Mouse (Mus musculus): Measurements from ENCODE around the gene Zfp958. TPM values are rescaled to one million over a fixed set of nuclear protein-coding genes. Genes with fewer than 3 reads are reported as not detected.

The Zfp958 gene
- total and polyA plus RNA-seq, 3 experiments = 5.6 to 206 (median 10.7) TPM

GRCm38 (mm10) chr8:4676586-4676985 lies 63.6 kb downstream of the Zfp958 start:
- H3K4me3 ChIP-seq (ENCODE audit: control insufficient read depth in 1 of 2, insufficient read depth in 1 of 2, low read depth in 2 of 2, low read length in 2 of 2) = peak overlapping the region; percentile 25 to 36; a peak in 3 of 4 replicates
- peak; percentile 56 for DNase-seq (ENCODE audit: low read depth, low spot score)
- H3K9me3 ChIP-seq (replicated peaks; ENCODE audit: insufficient read depth, low read length) = no peaks in the 10 kb centered on the region
- no peaks in the 10 kb centered on the region; the same call in 1 of the 2 replicates for H3K79me2 ChIP-seq (ENCODE audit: control insufficient read depth, insufficient read depth, low read length, poor library complexity)
- H3K9ac ChIP-seq (ENCODE audit: control insufficient read depth, low read depth, low read length, poor library complexity, severe bottlenecking) = peak overlapping the region; percentile 55
- no peaks in the 10 kb centered on the region for H3K27me3 ChIP-seq (ENCODE audit: control insufficient read depth in 1 of 2, insufficient read depth in 2 of 2, low read length in 2 of 2)
- H3K36me3 ChIP-seq (ENCODE audit: control insufficient read depth in 1 of 2, insufficient read depth in 2 of 2, low read length in 2 of 2) = peaks cover 0 to 7% of the 10 kb centered on the region in 2 experiments; a peak in 2 of 4 replicates
- H3K4me1 ChIP-seq (ENCODE audit: control insufficient read depth in 1 of 2, insufficient read depth in 2 of 2, low read length in 2 of 2) = peaks cover 0 to 6% of the 10 kb centered on the region in 2 experiments; a peak in 1 of 4 replicates
- TF ChIP-seq CHD2 (IDR thresholded peaks at IDR 0.05; ENCODE audit: low read length) (no peak), SIN3A (IDR thresholded peaks at IDR 0.05; ENCODE audit: low read length) (no peak), TCF12 (IDR thresholded peaks at IDR 0.05; ENCODE audit: low read depth, low read length) (0 out of 2 replicates have a peak, but pooled peaks have one; percentile 11), ETS1 (IDR thresholded peaks at IDR 0.05; ENCODE audit: low read depth, low read length) (peak; percentile 30; the same call in 1 of the 2 replicates), MAZ (IDR thresholded peaks at IDR 0.05; ENCODE audit: low read depth, low read length) (no peak), GATA1 (IDR thresholded peaks at IDR 0.05; ENCODE audit: low read depth, low read length) (0 out of 2 replicates have a peak, but pooled peaks have one; percentile 20), KAT2A (conservative IDR thresholded peaks at IDR 0.05; ENCODE audit: low read depth, low read length) (no peak), MAFK (IDR thresholded peaks at IDR 0.05; ENCODE audit: borderline replicate concordance, low read depth, low read length) (no peak), RCOR1 (IDR thresholded peaks at IDR 0.05; ENCODE audit: low read depth, low read length) (no peak), USF1 (IDR thresholded peaks at IDR 0.05; ENCODE audit: low read depth, low read length) (no peak)
- H3K27ac ChIP-seq (ENCODE audit: control insufficient read depth, low read depth, low read length) = peak overlapping the region; percentile 68

- H3K4me3 ChIP-seq (ENCODE audit: control insufficient read depth in 1 of 2, insufficient read depth in 1 of 2, low read depth in 2 of 2, low read length in 2 of 2) = peak overlapping the region; percentile 81 to 88
- DNase-seq (ENCODE audit: low read depth, low spot score) = peak; percentile 98
- peaks cover 0 to 6% of the 10 kb centered on the region in 2 experiments; a peak in 1 of 4 replicates for H3K4me1 ChIP-seq (ENCODE audit: control insufficient read depth in 1 of 2, insufficient read depth in 2 of 2, low read length in 2 of 2)
- no peaks in the 10 kb centered on the region for H3K27me3 ChIP-seq (ENCODE audit: control insufficient read depth in 1 of 2, insufficient read depth in 2 of 2, low read length in 2 of 2)
- H3K27ac ChIP-seq (ENCODE audit: control insufficient read depth, low read depth, low read length) = peak overlapping the region; percentile 94
- peaks cover 0 to 7% of the 10 kb centered on the region in 2 experiments; a peak in 2 of 4 replicates for H3K36me3 ChIP-seq (ENCODE audit: control insufficient read depth in 1 of 2, insufficient read depth in 2 of 2, low read length in 2 of 2)
- H3K9me3 ChIP-seq (replicated peaks; ENCODE audit: insufficient read depth, low read length) = no peaks in the 10 kb centered on the region
- peak overlapping the region; percentile 89 for H3K9ac ChIP-seq (ENCODE audit: control insufficient read depth, low read depth, low read length, poor library complexity, severe bottlenecking)
- no peaks in the 10 kb centered on the region; the same call in 1 of the 2 replicates for H3K79me2 ChIP-seq (ENCODE audit: control insufficient read depth, insufficient read depth, low read length, poor library complexity)
- TF ChIP-seq NRF1 (IDR thresholded peaks at IDR 0.05; ENCODE audit: insufficient read depth, low read depth, low read length, poor library complexity, severe bottlenecking) (peak; percentile 89), ZC3H11A (IDR thresholded peaks at IDR 0.05; ENCODE audit: low read depth, low read length) (no peak), CTCF (IDR thresholded peaks at IDR 0.05 in 2 of 3, conservative IDR thresholded peaks at IDR 0.05 in 1 of 3; ENCODE audit: control insufficient read depth in 1 of 3, insufficient read depth in 1 of 3, low read depth in 2 of 3, low read length in 3 of 3, poor library complexity in 1 of 3, severe bottlenecking in 1 of 3) (no peak), TBP (IDR thresholded peaks at IDR 0.05; ENCODE audit: low read depth, low read length) (peak; percentile 63), SMC3 (IDR thresholded peaks at IDR 0.05; ENCODE audit: low read depth, low read length) (no peak), EP300 (IDR thresholded peaks at IDR 0.05; ENCODE audit: low read depth in 1 of 2, low read length in 2 of 2) (peak in 1 of 2 experiments; percentile 11; a peak in 1 of 4 replicates), JUND (IDR thresholded peaks at IDR 0.05; ENCODE audit: low read depth, low read length) (no peak), POLR2AphosphoS5 (IDR thresholded peaks at IDR 0.05; ENCODE audit: borderline replicate concordance, low read depth, low read length) (peak; percentile 40; the same call in 1 of the 2 replicates), RAD21 (IDR thresholded peaks at IDR 0.05; ENCODE audit: low read depth, low read length) (no peak), GATA1 (IDR thresholded peaks at IDR 0.05; ENCODE audit: low read depth, low read length) (no peak), MYC (IDR thresholded peaks at IDR 0.05; ENCODE audit: low read depth, low read length) (peak; percentile 92), E2F4 (IDR thresholded peaks at IDR 0.05; ENCODE audit: borderline replicate concordance, low read depth, low read length) (peak; percentile 85; the same call in 1 of the 2 replicates), UBTF (IDR thresholded peaks at IDR 0.05; ENCODE audit: borderline replicate concordance, insufficient read depth, low read depth, low read length) (no peak), SIN3A (IDR thresholded peaks at IDR 0.05; ENCODE audit: low read length) (peak; percentile 63), ZMIZ1 (IDR thresholded peaks at IDR 0.05; ENCODE audit: low read depth, low read length) (peak; percentile 58), KAT2A (conservative IDR thresholded peaks at IDR 0.05; ENCODE audit: low read depth, low read length) (peak; percentile 98), GABPA (IDR thresholded peaks at IDR 0.05; ENCODE audit: low read depth, low read length) (no peak; the same call in 1 of the 2 replicates), USF2 (IDR thresholded peaks at IDR 0.05; ENCODE audit: borderline replicate concordance in 1 of 2, insufficient read depth in 1 of 2, low read depth in 1 of 2, low read length in 2 of 2) (no peak), ZNF384 (IDR thresholded peaks at IDR 0.05; ENCODE audit: low read depth, low read length) (no peak), USF1 (IDR thresholded peaks at IDR 0.05; ENCODE audit: low read depth, low read length) (0 out of 2 replicates have a peak, but pooled peaks have one; percentile 14), HCFC1 (IDR thresholded peaks at IDR 0.05; ENCODE audit: low read depth, low read length) (peak; percentile 93)
Observed at GRCm38 (mm10) chr8:4677265-4678217, 64.6 kb downstream of the Zfp958 start.

Data from MEL (cell line).